ENCODE assay signal across 14 mouse cellular contexts in genomic region chr11:117080209-117080608, GRCm38 (mm10). TPM values are rescaled to one million over a fixed set of nuclear protein-coding genes. Genes with fewer than 3 reads are reported as not detected.
DNase-seq lines count a peak whose midpoint lies in the region; ATAC-seq and TF ChIP-seq lines count a peak whose summit lies in the region.
"Had no signal": no experiment of that assay in that cellular context is flagged by ENCODE, and none has a peak within 500 bp of the region (broad histone marks: within the 10 kb centered on the region; RNA-seq: fewer than 3 reads in every experiment).

No protein-coding gene starts in this region.

- peaks cover 44% of the 10 kb centered on the region for H3K36me3 ChIP-seq in embryonic facial prominence, embryonic 13.5 days
- H3K36me3 ChIP-seq in embryonic facial prominence, embryonic 10.5 days (replicated peaks): peaks cover 60% of the 10 kb centered on the region
- peaks cover 37% of the 10 kb centered on the region for H3K36me3 ChIP-seq in liver, embryonic 13.5 days

- H3K9ac ChIP-seq in embryonic facial prominence, embryonic 13.5 days: no peak overlapping the region; the same call in 1 of the 2 replicates
- no peak overlapping the region for H3K9ac ChIP-seq in liver, embryonic 13.5 days
- H3K9ac ChIP-seq: hindbrain, embryonic 15.5 days; liver, embryonic 14.5 days had no signal

- no peak overlapping the region for H3K4me2 ChIP-seq in embryonic facial prominence, embryonic 13.5 days
- H3K4me2 ChIP-seq in liver, embryonic 13.5 days: no peak overlapping the region
- H3K4me2 ChIP-seq: hindbrain, embryonic 15.5 days had no signal

- intact Hi-C loops in left cerebral cortex, adult 2 months (cut with DNase I): loop anchor here (2.0 to 5.0 kb wide), 2 partner anchors 57 to 95 kb away; no protein-coding TSS in a partner anchor
- intact Hi-C loops in left cerebral cortex, postnatal 4 days (cut with DNase I): no loop called here

- TF ChIP-seq CTCF in left cerebral cortex, adult 2 months (IDR thresholded peaks at IDR 0.05): no peak

- no peak for DNase-seq in embryonic facial prominence, embryonic 10.5 days (ENCODE audit: low spot score)
- peak in 1 of 2 experiments; percentile 65 for DNase-seq in left cerebral cortex, adult 2 months (ENCODE audit: extremely low spot score in 1 of 2, low spot score in 2 of 2)
- DNase-seq in left cerebral cortex, postnatal 4 days: no peak
- peak; percentile 33 for DNase-seq in 416B (ENCODE audit: low read depth)
- DNase-seq in liver, embryonic 13.5 days: no peak
- no peak for DNase-seq in spleen, postnatal 14 days (ENCODE audit: low spot score in 2 of 2)
- DNase-seq in embryo, embryonic 10 days (ENCODE audit: low spot score): no peak
- DNase-seq: adrenal gland, adult 8-10 months; kidney, adult 9 months; layer of hippocampus, adult 9-11 months had no signal

- ATAC-seq in embryonic facial prominence, embryonic 13.5 days (ENCODE audit: insufficient number of reproducible peaks, insufficient read depth, low FRiP score, low TSS enrichment, low read depth): no peak
- ATAC-seq in liver, embryonic 13.5 days (ENCODE audit: low read depth): no peak

- H3K4me1 ChIP-seq in embryonic facial prominence, embryonic 13.5 days: peaks cover 43% of the 10 kb centered on the region
- peaks cover 53% of the 10 kb centered on the region for H3K4me1 ChIP-seq in embryonic facial prominence, embryonic 10.5 days
- peaks cover 78% of the 10 kb centered on the region for H3K4me1 ChIP-seq in liver, embryonic 13.5 days (replicated peaks)

- H3K27me3 ChIP-seq in embryonic facial prominence, embryonic 13.5 days: no peaks in the 10 kb centered on the region
- no peaks in the 10 kb centered on the region for H3K27me3 ChIP-seq in embryonic facial prominence, embryonic 10.5 days (replicated peaks; ENCODE audit: low read depth, poor library complexity, severe bottlenecking)
- H3K27me3 ChIP-seq in liver, embryonic 13.5 days: no peaks in the 10 kb centered on the region
- H3K27me3 ChIP-seq: hindbrain, embryonic 15.5 days had no signal

- no peak overlapping the region for H3K4me3 ChIP-seq in embryonic facial prominence, embryonic 13.5 days
- H3K4me3 ChIP-seq in embryonic facial prominence, embryonic 10.5 days: no peak overlapping the region
- no peak overlapping the region for H3K4me3 ChIP-seq in left cerebral cortex, adult 2 months
- no peak overlapping the region for H3K4me3 ChIP-seq in liver, embryonic 13.5 days (replicated peaks)
- H3K4me3 ChIP-seq: erythroblast, embryonic 14.5 days; hindbrain, embryonic 15.5 days had no signal

- 0 out of 2 replicates have a peak overlapping the region, but pooled peaks have one; percentile 22 for H3K27ac ChIP-seq in embryonic facial prominence, embryonic 13.5 days
- H3K27ac ChIP-seq in embryonic facial prominence, embryonic 10.5 days (replicated peaks): no peak overlapping the region
- H3K27ac ChIP-seq in left cerebral cortex, adult 2 months: peak overlapping the region; percentile 76
- H3K27ac ChIP-seq in liver, embryonic 13.5 days: peak overlapping the region; percentile 62
- H3K27ac ChIP-seq: liver, embryonic 14.5 days had no signal

- WGBS in embryonic facial prominence, embryonic 13.5 days: 89% methylated on average over 11 of the region's 11 CpGs
- WGBS in embryonic facial prominence, embryonic 10.5 days: 93% methylated on average over 11 of the region's 11 CpGs
- 72% methylated on average over 11 of the region's 11 CpGs for WGBS in liver, embryonic 13.5 days (ENCODE audit: insufficient replicate concordance)

- H3K9me3 ChIP-seq in embryonic facial prominence, embryonic 13.5 days: no peaks in the 10 kb centered on the region
- no peaks in the 10 kb centered on the region for H3K9me3 ChIP-seq in embryonic facial prominence, embryonic 10.5 days
- no peaks in the 10 kb centered on the region for H3K9me3 ChIP-seq in liver, embryonic 13.5 days (replicated peaks)
- H3K9me3 ChIP-seq: hindbrain, embryonic 15.5 days had no signal

RNA-seq across cellular contexts. Expression of gene Sec14l1, which starts 34.8 kb away (rescaled TPM):
- 44.3 and 47.3 TPM in 2 replicates for polyA plus RNA-seq in embryonic facial prominence, embryonic 13.5 days (2015; fragmentation: Nextera tagmentation; extraction: Ambion mirVana)
- 50.6 and 51.8 TPM in 2 replicates for polyA plus RNA-seq in embryonic facial prominence, embryonic 10.5 days (2016; fragmentation: Nextera tagmentation; extraction: Ambion mirVana)
- total RNA-seq in left cerebral cortex, adult 2 months (2021): 100 to 1,000 TPM; 198 to 229 TPM
- 100 to 1,000 TPM; 127 to 130 TPM for total RNA-seq in left cerebral cortex, postnatal 4 days (2021)
- polyA plus RNA-seq in liver, embryonic 13.5 days (2015; fragmentation: Nextera tagmentation; extraction: Ambion mirVana): 19.7 and 23.2 TPM in 2 replicates
